Mouse (Mus musculus) heart, embryonic 15.5 days (tissue): ENCODE measurements at regions not wholly inside any gene's neighbourhood (a gene's known extent, or its start where the extent isn't known, plus 50 kb on each side); places are given as distances from the start of the nearest gene placed in this dataset.

ENCODE experiments used
- ATAC-seq: fragments of 200-750 bp; cut with Nextera tagmentation; replicated peaks from 2 replicates; pipeline ENCODE4 v1.8.0; 2017; ENCODE audit warnings: low read depth, moderate TSS enrichment; ENCODE audit not compliant: insufficient number of reproducible peaks, insufficient read depth, low FRiP score
- H3K27ac ChIP-seq: fragments of 300-500 bp; sonication (generic); 2 replicates; pipeline ENCODE4 v1.5.1; 2015; ENCODE audit warnings: mild to moderate bottlenecking, inconsistent platforms
- H3K27me3 ChIP-seq: fragments of 300-500 bp; sonication (generic); 2 replicates; pipeline ENCODE4 v1.6.1; 2015; ENCODE audit warnings: inconsistent platforms
- H3K36me3 ChIP-seq: fragments of 300-500 bp; sonication (generic); 2 replicates; pipeline ENCODE4 v1.6.1; 2015; ENCODE audit warnings: mild to moderate bottlenecking, inconsistent platforms
- H3K4me1 ChIP-seq: fragments of 300-500 bp; sonication (generic); replicated peaks from 2 replicates; pipeline ENCODE4 v1.6.1; 2015; ENCODE audit warnings: inconsistent platforms
- H3K4me2 ChIP-seq: fragments of 300-500 bp; sonication (generic); 2 replicates; pipeline ENCODE4 v1.6.1; 2015; ENCODE audit warnings: inconsistent platforms, mild to moderate bottlenecking, moderate library complexity
- H3K4me3 ChIP-seq: fragments of 300-500 bp; sonication (generic); 2 replicates; pipeline ENCODE4 v1.5.1; 2015; ENCODE audit warnings: mild to moderate bottlenecking, inconsistent platforms
- H3K9ac ChIP-seq: fragments of 300-500 bp; sonication (generic); 2 replicates; pipeline ENCODE4 v1.6.1; 2015; ENCODE audit warnings: mild to moderate bottlenecking, inconsistent platforms
- H3K9me3 ChIP-seq: fragments of 300-500 bp; sonication (generic); replicated peaks from 2 replicates; pipeline ENCODE4 v1.6.1; 2016; ENCODE audit warnings: inconsistent platforms
- WGBS: fragments of 180-500 bp; shearing (Covaris S2); methylation state at CpG from one replicate; pipeline ENCODE4 v1.1.7; 2015; ENCODE audit warnings: mixed read lengths; 5-methylcytosine and 5-hydroxymethylcytosine counted together

- ATAC-seq, result peak; percentile 69
- Histone ChIP-seq H3K4me2 (no peak overlapping the region; the same call in 1 of the 2 replicates), H3K4me3 (no peak overlapping the region), H3K9ac (no peak overlapping the region), H3K4me1 (peaks cover 15% of the 10 kb centered on the region), H3K36me3 (no peaks in the 10 kb centered on the region), H3K9me3 (no peaks in the 10 kb centered on the region), H3K27ac (peak overlapping the region; percentile 48; the same call in 1 of the 2 replicates), H3K27me3 (no peaks in the 10 kb centered on the region)
- WGBS, result 49% methylated on average over 13 of the region's 13 CpGs
Measured at GRCm38 (mm10) chr7:83056101-83056935, 189.2 kb downstream of the Mex3b start.

GRCm38 (mm10) chr7:83060318-83060717 is 193.2 kb downstream of the Mex3b start:
- Histone ChIP-seq H3K4me3 (no peak overlapping the region), H3K4me2 (no peak overlapping the region), H3K27me3 (no peaks in the 10 kb centered on the region), H3K9me3 (no peaks in the 10 kb centered on the region), H3K4me1 (peaks cover 15% of the 10 kb centered on the region), H3K27ac (no peak overlapping the region), H3K9ac (no peak overlapping the region), H3K36me3 (no peaks in the 10 kb centered on the region)
- no peak for ATAC-seq
- 43% methylated on average over 3 of the region's 3 CpGs for WGBS

GRCm38 (mm10) chr7:83060733-83061132 is 193.6 kb downstream of the Mex3b start:
- Histone ChIP-seq H3K4me3 (no peak overlapping the region), H3K27me3 (no peaks in the 10 kb centered on the region), H3K27ac (no peak overlapping the region), H3K9me3 (no peaks in the 10 kb centered on the region), H3K4me1 (peaks cover 15% of the 10 kb centered on the region), H3K4me2 (no peak overlapping the region), H3K36me3 (no peaks in the 10 kb centered on the region), H3K9ac (no peak overlapping the region)
- ATAC-seq, result no peak
- 59% methylated on average over 5 of the region's 5 CpGs for WGBS

GRCm38 (mm10) chr7:83061197-83061893 is 194.2 kb downstream of the Mex3b start:
- H3K4me2 ChIP-seq, result no peak overlapping the region
- H3K27ac ChIP-seq, result no peak overlapping the region
- no peaks in the 10 kb centered on the region for H3K36me3 ChIP-seq
- no peak overlapping the region for H3K4me3 ChIP-seq
- H3K9ac ChIP-seq, result no peak overlapping the region
- WGBS, result 65% methylated on average over 7 of the region's 7 CpGs
- no peaks in the 10 kb centered on the region for H3K27me3 ChIP-seq
- H3K4me1 ChIP-seq, result peaks cover 11% of the 10 kb centered on the region
- no peak for ATAC-seq
- H3K9me3 ChIP-seq, result no peaks in the 10 kb centered on the region

GRCm38 (mm10) chr7:83061894-83062477 is 194.9 kb downstream of the Mex3b start:
- Histone ChIP-seq H3K27me3 (no peaks in the 10 kb centered on the region), H3K36me3 (no peaks in the 10 kb centered on the region), H3K9ac (no peak overlapping the region), H3K9me3 (no peaks in the 10 kb centered on the region), H3K4me2 (no peak overlapping the region), H3K27ac (no peak overlapping the region), H3K4me1 (peaks cover 5% of the 10 kb centered on the region; the same call in 1 of the 2 replicates), H3K4me3 (no peak overlapping the region)
- no peak for ATAC-seq
- 81% methylated on average over 6 of the region's 6 CpGs for WGBS

GRCm38 (mm10) chr7:83063559-83063958 is 196.4 kb downstream of the Mex3b start:
- H3K9me3 ChIP-seq, result no peaks in the 10 kb centered on the region
- peaks cover 5% of the 10 kb centered on the region; the same call in 1 of the 2 replicates for H3K4me1 ChIP-seq
- H3K4me2 ChIP-seq, result no peak overlapping the region
- no peak for ATAC-seq
- no peaks in the 10 kb centered on the region for H3K27me3 ChIP-seq
- H3K27ac ChIP-seq, result no peak overlapping the region
- 75% methylated on average over 3 of the region's 3 CpGs for WGBS
- H3K4me3 ChIP-seq, result no peak overlapping the region
- no peaks in the 10 kb centered on the region for H3K36me3 ChIP-seq
- no peak overlapping the region for H3K9ac ChIP-seq

- Histone ChIP-seq H3K4me1 (peaks cover 5% of the 10 kb centered on the region; the same call in 1 of the 2 replicates), H3K27ac (no peak overlapping the region), H3K36me3 (no peaks in the 10 kb centered on the region), H3K4me2 (no peak overlapping the region), H3K27me3 (no peaks in the 10 kb centered on the region), H3K9me3 (no peaks in the 10 kb centered on the region), H3K4me3 (no peak overlapping the region), H3K9ac (no peak overlapping the region)
- 74% methylated on average over 3 of the region's 3 CpGs for WGBS
- ATAC-seq, result no peak
Measured at GRCm38 (mm10) chr7:83065341-83065740, 198.2 kb downstream of the Mex3b start.

GRCm38 (mm10) chr7:83074399-83074970 is 207.4 kb downstream of the Mex3b start:
- H3K4me1 ChIP-seq, result peaks cover 9% of the 10 kb centered on the region; the same call in 1 of the 2 replicates
- H3K27ac ChIP-seq, result no peak overlapping the region
- H3K4me3 ChIP-seq, result no peak overlapping the region
- ATAC-seq, result no peak
- H3K36me3 ChIP-seq, result no peaks in the 10 kb centered on the region
- H3K9me3 ChIP-seq, result no peaks in the 10 kb centered on the region
- no peak overlapping the region for H3K4me2 ChIP-seq
- H3K27me3 ChIP-seq, result no peaks in the 10 kb centered on the region
- no peak overlapping the region for H3K9ac ChIP-seq
- 76% methylated on average over 15 of the region's 15 CpGs for WGBS

- no peak overlapping the region for H3K4me2 ChIP-seq
- peaks cover 9% of the 10 kb centered on the region; the same call in 1 of the 2 replicates for H3K4me1 ChIP-seq
- no peak for ATAC-seq
- no peak overlapping the region for H3K9ac ChIP-seq
- WGBS, result 60% methylated on average over 4 of the region's 4 CpGs
- no peak overlapping the region for H3K4me3 ChIP-seq
- no peaks in the 10 kb centered on the region for H3K27me3 ChIP-seq
- H3K36me3 ChIP-seq, result no peaks in the 10 kb centered on the region
- no peaks in the 10 kb centered on the region for H3K9me3 ChIP-seq
- H3K27ac ChIP-seq, result no peak overlapping the region
Measured at GRCm38 (mm10) chr7:83075159-83075952, 208.2 kb downstream of the Mex3b start.

- H3K27ac ChIP-seq, result peak overlapping the region; percentile 38
- 42% methylated on average over 11 of the region's 11 CpGs for WGBS
- no peak overlapping the region for H3K4me2 ChIP-seq
- ATAC-seq, result no peak
- H3K27me3 ChIP-seq, result no peaks in the 10 kb centered on the region
- H3K36me3 ChIP-seq, result no peaks in the 10 kb centered on the region
- no peak overlapping the region for H3K9ac ChIP-seq
- H3K4me1 ChIP-seq, result peaks cover 9% of the 10 kb centered on the region; the same call in 1 of the 2 replicates
- H3K9me3 ChIP-seq, result no peaks in the 10 kb centered on the region
- no peak overlapping the region for H3K4me3 ChIP-seq
Measured at GRCm38 (mm10) chr7:83077035-83077918, 210.1 kb downstream of the Mex3b start.
